Mouse (Mus musculus): ENCODE data around the gene Gm21969.
A peak's percentile ranks its signal among the peaks of the same experiment; 100 is the strongest.

The Gm21969 gene

DNA sequence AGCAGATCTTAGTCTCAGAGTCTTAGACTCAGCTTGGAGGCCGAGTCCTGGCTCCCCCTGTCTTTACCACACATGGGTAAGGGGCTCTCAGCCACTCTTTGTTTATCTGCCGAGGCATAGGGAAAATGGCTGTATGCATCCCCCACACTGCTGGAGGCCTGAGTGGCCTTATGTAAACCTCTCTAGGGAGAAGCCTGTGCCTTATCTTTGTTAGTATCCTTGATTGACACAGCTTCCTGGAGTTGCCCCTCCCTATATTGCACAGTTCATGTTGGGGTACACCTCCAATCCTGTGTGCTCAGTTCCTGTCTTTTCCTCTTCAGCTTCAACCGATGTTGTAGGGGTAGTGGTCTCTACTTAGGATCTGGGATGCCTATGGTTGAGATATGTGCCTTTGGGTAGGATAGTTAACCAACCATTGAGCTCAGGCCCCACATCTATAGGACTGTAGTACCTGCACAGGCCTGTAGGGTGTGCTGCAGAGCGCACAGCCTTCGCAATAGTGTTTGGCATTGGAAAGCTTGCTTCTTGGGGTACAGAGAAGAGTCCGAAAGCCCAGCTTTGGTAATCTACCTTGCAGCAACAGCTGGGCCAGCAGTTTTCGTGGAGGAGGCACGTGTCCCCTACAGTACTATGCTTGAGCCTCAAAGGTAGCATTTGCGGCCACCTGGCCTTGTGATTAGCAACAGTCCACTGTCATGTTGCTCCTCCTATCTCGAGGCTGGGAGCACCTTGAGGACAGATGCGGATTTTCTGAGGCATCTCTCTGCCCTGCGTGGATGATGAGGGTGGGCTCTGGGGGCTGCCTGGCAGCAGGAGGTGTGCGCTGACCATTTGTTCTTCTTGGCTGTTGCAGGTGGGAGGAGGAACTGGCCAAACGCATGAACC lies at the start of gene Gm21969:
Gene Gm21969, plus strand, starts transcription at position 830 of the 888 bp plus-strand sequence.
- DNase-seq = peak; percentile 75

DNA sequence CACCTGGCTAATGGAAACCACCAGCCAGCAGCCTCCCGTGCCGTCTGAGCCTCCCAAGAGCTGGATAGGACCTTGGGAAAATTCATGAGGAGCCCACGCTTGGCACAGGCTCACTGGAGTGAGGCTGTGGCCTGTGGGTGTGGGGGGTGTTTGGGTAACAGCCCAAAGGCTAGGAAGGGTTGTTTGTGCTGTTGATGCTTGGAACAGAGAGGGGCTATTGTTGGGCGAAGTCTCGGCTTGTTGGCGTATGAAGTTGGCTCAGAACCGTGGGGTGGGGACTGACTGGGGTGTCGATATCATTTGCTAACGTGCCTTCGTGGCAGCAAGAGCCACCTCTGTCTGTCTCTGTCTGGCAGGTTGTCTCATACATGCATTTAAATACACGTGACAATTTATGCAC lies 47.8 kb upstream of the Gm21969 start:
- DNase-seq = no peak

DNA sequence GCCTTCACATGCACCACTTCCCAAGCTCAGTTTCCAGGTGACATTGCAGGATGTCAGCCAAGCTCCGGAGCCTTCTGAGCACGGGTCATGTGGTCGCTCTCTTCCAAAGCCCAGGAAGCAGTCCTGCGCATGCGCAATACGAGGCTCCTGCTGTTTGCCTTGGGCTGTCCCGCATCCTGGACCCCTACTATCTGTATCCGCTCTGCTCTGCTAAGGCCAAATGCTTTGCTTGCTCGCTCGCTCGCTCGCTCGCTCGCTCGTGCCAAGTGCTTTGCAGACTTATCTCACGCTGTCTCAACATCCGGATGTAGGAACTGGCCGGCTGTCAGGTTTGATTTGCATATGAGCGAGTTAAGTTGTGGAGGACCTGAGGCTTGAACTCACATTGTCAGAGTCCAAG lies 47.0 kb upstream of the Gm21969 start:
- peak; percentile 40 for DNase-seq

DNA sequence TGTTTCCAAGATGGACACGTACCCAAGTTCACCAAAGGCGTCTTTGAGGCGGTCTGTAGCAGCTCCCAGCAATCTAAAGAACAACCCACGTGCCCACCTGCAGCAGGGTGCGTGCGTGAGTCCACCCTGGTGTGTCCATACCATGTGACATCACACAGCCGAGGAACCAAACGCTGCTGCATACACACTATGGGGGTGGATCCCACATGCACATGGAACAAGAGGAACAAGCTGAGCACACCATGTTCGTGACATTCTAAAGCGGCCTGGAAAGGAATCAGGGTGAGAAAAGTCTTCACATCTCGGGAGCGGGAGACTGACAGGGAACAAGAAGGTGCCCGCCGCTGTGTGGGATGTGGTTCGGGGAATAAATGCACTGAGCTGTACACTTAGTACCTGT lies 34.6 kb upstream of the Gm21969 start:
- DNase-seq = no peak

DNA sequence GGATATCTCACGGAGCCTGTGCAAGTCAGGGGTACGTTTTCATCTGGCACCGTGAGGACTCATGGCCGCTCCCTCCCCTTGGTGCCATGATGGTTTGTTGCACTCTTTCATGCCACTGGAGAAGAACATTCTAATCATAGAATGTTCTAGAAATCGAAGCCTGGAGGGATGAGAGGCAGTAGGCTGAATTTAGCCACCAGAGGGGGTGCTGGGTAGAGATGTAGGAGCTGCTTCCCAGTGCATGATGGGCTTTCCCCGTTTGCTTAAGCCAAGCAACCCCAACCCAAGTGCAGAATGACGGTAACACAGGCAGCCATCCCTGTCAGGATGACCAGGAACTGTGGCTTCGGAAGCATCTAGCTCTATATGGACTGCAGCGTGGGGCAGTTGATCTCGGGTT lies 32.2 kb upstream of the Gm21969 start:
- peak; percentile 52 for DNase-seq

DNA sequence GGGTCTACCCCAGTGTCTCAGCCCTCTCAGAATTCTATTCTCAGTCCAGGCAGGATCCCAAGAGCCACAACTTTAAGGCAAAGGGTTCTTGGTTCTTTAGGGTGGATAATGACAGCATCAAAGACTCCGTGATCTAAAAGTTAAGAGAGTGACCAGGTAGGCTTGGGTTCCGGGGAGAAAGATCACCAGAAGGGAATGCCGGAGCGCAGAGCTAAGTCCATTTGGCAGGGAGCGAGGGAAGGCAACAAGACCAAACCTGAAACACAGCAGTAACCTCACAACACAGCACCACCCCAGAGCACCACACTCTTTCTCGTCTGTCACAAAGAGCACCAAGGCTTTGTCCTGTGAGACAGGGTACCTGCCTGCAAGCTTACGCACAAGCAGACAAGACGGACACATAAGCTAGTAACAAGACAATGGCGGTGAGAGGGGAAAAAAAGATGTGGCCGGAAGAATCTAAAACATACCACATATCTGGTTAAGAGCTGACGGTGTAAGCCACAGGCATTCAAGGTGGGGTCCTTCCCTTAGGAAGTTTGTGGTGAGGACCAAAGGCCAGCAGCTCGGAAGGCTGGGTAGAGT lies 30.0 kb upstream of the Gm21969 start:
- no peak for DNase-seq

DNA sequence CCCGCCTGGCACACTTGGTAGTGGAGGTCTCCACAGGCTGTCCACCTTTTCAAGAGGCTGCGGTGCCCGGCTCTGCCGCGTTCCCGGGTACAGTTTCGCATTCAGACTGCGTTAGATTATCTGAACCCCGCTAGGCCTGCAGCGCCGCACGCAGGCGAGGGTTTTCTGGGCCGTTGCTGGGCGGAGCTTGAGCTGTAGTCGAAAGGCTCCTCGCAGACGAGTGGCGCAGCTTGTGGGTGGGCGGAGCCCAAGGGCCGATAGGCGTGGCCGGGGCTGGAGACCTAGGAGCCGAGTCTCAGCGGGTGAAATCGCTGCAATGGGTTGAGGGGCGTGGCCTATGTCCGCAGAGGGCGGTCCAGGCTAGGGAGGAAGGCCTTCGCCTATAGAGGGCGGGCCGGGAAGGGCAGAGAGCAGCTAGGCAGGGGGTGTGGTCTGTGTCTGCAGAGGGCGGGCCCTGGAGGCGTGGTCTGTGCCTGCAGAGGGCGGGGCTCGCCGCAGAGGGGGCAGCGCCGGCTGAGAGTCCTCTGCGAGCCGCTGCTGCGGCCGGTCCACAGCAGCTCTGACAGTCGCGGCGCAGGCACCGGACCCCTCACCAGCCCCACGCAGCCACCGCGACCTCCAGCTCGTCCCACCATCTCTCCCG lies 28.7 kb upstream of the Gm21969 start:
- peak; percentile 99 for DNase-seq

DNA sequence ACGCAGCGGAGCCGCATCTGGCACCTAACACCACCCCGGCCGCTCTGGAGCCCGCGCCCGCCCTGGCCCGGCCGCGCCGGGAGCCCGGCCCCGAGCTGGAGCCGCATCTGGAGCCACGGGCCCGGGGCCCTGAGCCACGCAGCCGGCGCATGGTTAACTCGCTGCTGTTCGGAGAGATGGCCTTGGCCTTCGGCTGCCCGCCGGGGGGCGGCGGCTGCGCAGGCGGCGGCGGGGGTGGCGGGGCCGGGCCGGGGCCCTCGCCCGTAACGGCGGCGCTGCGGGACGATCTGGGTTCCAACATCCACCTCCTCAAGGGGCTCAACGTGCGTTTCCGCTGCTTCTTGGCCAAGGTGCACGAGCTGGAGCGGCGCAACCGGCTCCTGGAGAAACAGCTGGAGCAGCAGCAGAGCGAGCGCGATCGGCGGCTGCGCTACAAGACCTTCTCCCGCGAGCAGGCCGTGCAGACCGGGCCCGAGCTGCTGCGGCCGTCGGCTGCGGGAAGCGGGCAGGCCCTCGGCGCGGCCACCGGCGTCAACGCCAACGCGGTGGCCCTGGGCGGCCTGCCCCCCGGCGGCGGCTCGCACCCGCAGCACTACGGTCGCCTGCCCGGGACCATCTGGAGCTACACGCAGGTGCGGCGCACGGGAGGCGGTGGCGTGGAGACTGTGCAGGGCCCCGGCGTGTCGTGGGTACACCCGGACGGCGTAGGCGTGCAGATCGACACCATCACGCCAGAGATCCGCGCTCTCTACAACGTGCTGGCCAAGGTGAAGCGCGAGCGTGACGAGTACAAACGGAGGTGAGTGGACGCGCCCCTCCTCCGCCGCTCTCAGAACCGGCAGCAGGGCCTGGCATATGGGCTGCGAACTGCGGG lies 27.9 kb upstream of the Gm21969 start:
- peak; percentile 30 for DNase-seq

DNA sequence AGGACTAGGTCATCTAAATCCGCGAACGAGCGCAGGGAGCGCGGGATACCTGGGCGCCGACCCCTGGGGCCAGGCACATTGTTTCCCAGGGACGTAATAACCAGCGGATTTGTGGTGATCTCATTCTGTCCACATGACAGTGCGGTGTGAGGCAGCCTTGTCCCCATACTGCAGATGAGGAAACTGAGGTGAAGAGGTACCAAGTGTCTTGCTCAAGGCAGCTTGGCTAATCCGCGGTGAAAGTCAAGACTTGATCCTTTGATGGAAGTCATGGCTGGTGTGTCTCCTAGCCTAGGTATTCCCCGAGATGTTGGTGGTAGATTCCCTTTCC lies 27.3 kb upstream of the Gm21969 start:
- DNase-seq = peak; percentile 39

DNA sequence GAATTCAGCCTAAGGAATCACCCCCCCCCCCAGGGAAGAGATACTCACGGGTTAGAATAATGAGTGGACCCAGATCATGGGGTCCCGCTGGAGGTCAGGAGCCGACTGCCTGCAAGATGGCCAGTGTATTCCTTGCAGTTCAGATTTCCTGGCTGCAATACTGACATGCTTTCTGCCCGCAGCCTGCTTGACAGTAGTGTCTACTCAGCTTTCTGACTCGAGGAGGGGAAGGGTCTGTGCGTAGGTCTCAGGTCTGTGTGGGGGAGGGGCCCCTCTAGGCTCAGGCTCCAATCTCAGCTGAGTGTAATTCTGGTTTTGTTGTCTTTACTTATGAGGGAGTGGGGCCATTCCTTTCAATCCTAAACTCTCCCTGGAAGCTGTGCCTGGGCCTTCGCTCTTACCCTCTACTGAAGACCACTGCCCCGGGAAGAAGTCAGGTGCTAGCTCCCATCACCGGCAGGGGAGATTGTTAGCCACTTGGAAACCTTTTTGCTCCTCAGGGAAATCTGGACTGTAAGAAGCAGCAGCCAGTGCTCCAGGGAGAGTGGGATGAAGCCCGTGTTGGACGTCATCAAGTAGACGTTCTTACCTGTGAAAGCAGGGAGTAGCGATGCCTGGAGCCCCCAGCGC lies 26.6 kb upstream of the Gm21969 start:
- DNase-seq = no peak

DNA sequence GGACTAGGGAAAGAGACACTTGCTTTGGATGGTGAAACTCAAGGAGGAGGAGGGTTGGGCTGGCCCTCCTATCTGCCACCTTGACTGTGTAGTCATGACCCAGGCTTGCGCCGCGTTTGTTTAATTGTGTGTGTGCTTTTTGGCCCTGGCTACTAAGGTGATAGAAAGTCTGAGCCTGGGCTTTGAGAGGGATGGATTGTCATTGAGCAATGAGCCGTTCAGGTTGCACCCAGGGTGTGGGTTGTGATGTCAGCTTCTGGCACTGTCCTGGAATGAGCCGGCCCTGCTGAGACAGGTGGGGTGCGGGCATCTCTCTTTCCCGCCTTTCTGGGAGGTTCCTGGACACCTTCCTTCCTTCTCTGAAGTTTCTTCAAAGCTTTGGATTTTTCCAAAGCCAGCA lies 26.0 kb upstream of the Gm21969 start:
- DNase-seq = no peak

DNA sequence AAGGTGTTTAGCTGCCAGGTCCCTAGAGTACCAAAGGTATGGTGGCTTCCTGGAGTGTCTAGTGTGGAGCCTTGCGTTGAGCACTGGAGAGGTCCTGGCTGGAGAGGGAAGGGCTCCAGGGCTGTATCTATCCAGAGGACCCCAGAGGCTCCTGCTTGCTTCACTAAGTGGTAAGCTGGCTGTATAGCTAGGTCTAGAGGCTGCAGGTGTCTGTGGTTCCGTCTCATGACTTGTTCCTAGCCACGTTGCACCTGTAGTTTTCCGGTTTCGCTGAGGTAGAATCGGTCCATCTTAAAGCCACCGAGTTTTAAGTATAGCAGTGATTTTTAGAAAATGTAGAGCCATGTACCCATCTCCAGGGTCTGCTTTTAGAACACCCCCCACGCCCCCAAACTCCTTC lies 24.6 kb upstream of the Gm21969 start:
- no peak for DNase-seq

DNA sequence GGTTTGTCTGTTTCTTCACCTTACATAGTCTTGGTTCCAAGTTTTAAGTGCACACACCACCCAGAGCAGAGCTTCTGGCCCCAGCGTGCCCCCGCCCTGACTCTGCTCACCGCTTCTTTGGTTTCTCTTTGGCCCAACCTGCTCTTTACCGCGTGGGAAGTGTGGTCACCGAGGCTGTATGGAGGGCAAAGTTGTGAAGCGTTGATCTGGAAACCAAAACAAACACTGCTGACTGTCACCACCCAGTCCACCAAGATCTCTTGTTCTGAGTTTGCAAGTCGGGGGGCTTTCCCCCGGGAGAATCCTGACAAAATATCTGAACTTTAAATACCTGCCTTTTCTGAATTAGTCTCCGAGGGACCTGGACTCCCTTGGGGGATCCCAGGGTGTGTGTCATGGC lies 24.0 kb upstream of the Gm21969 start:
- no peak for DNase-seq

DNA sequence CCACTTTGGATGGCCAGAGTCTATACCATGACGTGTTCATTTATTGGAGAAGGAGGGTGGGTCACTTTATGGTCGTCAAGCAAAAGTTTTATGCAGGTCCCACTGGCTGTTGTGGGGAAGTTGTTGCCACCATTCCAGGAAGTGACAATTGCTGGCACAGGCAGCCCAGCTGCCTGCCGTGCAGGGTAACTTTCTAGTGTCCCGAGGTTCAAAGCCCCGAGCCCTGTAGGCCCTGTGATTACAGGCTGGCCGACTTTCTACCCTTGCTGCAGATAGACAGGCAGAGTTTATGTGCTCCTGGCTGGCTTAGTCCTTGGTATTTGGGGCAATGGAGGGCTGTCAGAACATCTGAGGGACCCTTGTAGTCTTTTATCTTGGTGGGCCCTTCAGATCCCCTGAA lies 23.5 kb upstream of the Gm21969 start:
- DNase-seq = no peak

DNA sequence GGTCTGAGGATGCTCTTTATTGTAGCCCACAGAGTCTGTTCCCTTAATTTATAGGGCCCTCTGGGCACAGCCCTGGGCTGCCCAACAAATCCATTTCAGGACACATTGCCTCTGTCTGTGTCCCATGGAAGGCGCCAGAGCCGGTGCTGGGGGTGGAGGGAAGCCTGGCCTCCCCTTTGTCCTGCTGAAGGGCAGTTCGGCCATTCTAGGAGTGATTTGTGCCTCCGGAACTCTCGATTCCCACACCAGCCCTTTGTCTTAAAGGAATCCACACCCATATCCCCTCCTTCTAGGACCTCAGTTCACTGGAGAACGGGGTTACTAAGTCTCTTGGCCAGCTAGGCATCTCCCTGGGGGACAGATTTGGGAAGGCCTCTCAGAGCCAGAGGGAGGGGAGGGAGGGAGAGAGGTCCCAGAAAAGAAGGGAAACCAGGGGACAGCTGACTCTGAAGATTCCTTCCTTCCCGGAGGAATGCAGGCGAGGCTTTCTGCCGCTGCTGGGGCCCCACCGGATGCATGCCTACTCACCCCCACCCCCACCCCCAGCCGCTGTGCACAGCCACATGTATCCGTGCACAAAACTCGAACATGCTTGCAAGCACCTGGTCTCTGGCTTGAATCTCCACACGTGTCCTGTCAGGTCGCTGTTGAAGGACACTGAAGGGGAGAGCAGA lies 22.2 kb upstream of the Gm21969 start:
- DNase-seq = peak; percentile 44

DNA sequence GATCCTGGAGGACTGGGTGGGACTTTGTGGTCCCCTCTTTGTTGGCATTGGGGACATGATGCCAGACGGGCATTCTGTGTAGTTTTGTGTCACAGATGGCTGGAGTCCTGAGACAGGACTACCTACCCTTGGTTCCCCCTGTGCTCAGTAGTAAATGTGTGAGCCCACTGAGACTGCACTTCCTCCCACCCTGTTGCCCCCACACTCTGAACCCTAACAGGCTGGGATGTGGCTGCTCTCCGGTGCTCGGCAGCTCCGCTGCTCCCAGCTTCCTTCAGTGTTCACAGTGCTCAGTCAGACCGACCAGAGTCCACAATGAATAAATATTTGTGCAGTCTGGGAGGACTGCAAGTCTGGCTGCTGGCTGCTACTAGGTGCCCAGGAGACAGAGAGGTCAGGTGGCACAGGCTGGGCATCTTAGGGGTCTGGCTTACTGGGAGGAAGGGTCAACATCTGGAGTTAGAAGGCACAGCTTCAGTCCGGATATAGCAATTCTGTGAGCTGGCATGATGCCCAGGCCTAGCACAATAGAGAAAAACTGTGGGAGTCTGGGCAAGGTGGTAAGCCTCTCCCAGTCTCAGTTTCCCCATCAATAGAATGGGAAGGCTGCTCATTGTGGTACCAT lies 21.4 kb upstream of the Gm21969 start:
- DNase-seq = peak; percentile 69

DNA sequence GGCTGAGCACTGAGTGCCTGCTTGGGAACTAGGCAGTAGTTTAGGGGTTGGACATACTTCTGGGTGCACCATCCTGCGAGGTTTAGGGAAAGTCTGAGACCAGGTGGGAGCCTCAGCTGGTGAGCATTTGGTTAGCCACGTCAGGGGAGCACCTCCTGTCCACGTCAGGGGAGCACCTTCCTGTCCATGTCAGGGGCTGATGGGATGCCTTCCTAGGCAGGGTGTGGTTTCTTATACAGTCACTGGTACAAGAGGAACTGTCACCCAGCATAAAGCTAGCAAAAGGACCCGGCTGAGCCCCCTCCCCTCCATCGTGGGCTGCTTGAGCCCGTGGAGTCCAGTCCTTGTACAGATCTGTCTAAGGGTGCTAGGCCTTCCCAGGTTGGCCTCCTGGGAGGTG lies 20.6 kb upstream of the Gm21969 start:
- no peak for DNase-seq

DNA sequence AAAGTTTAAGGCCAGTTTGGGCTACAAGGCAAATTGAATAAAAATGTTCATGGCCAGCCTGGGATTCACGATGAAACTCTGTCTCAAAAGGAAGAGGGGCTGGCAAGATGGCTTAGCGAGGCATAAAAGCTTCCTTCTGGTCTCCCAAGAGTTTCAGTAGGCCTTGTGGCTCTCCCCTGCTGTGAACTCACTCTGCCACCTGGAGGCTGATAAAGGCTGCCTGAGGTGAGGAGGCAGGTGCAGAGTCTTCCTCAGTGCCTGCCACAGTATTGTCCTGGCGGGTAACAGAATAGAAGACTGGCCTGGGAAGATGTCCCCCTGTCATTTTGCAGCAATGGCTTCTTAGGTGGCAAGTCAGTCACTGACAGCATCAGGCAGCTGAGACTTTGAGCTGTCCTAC lies 20.1 kb upstream of the Gm21969 start:
- no peak for DNase-seq

DNA sequence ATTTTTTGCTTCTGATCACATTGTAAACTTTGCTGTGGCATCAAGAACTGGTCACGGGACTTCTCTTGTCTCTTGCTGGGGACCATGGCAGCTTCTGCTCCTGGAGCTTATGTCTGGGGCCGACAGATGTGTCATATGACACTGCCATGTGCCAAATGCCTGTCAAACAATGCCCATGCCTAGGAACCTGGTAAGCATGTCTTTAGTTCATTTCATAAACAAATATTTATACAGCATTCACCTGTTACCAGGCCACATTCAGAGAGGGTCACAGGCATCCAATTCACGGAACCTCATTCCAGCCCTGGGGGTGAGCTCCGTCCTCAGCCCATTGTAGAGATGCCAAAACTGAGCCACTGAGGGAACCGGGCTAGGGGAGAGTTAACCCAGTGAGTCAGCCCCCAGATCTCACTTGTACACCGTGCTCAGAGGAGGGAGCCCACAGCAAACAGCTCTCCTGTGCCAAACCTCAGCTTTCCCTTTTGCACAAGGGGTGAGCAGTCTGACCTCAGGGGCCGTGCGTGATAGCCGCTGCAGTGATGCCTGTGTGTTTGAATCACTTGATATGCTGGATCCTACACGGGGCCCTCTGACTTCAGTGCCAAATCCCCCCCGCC lies 19.2 kb upstream of the Gm21969 start:
- no peak for DNase-seq

DNA sequence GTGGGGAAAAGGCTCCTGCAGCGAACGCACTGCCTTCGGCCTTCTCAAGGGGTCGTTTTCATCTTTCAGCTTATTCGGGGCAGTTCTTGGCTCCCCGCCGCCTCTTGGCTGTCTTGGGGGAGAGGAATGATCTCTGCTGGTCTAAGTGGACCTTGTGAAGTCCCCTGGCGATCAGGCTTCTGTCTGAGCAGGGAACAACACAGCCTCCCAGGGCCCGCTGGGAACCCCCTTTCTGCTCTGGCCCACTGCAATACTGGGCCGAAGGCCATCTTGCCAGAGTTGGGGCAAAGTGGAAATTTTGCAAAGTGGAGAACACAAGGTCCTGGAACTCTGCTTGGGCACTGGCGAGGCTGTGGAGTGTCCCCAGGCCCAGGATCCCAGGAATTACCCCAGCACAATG lies 18.3 kb upstream of the Gm21969 start:
- no peak for DNase-seq

DNA sequence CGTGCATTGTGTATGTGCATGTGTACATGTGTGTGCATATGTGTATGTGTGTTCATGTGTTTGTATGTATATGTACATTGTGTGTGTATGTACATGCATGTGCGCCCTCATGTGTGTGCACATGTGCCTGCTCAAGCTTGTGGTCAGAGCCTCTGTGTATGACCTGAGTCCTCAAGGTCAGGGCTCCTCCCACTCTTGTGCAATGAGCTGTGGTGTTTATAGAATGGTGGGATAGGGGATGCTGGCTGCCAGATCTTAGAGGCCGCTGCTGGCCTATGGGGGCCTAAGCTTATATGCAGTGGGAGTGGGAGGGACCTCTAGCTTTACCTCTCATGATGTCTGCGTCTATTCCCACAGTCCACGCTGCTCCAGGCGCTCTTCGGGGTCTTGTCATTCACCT lies 17.3 kb upstream of the Gm21969 start:
- DNase-seq = no peak
